Mouse (Mus musculus): ENCODE data around the gene Ddx4. TPM values are rescaled to one million over a fixed set of nuclear protein-coding genes. Genes with fewer than 3 reads are reported as not detected.

Ddx4 gene
- polyA plus RNA-seq, 1 experiment: 0.49 TPM

DNA sequence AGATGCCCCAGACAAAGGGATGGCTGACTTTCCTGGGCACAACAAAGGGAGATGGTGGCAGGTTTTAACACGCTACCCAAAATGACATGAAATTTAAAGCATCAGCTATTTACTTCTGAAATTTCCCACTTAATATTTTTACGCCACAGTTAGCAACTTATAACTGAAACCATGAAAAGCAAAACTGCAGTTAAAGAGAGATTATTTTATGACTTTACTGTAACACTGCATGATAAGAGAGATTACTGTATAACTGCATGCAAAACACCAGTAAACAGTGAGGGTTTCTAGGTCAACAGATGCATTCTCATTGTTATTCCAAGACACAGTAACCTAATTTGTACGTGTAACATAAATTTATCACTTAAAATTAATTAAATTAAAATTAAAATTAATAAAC is 7.3 kb downstream of the Ddx4 start:
- TF ChIP-seq POLR2A (IDR thresholded peaks at IDR 0.05; ENCODE audit: low read depth, low read length): no peak
- TF ChIP-seq CTCF (IDR thresholded peaks at IDR 0.05; ENCODE audit: borderline replicate concordance, insufficient read depth, low read length): no peak
- Histone ChIP-seq H3K27ac (ENCODE audit: insufficient read depth, low read length) (no peak overlapping the region), H3K4me3 (ENCODE audit: insufficient read depth, low read length) (no peak overlapping the region), H3K4me1 (ENCODE audit: control insufficient read depth, insufficient read depth, low read length) (no peaks in the 10 kb centered on the region)

DNA sequence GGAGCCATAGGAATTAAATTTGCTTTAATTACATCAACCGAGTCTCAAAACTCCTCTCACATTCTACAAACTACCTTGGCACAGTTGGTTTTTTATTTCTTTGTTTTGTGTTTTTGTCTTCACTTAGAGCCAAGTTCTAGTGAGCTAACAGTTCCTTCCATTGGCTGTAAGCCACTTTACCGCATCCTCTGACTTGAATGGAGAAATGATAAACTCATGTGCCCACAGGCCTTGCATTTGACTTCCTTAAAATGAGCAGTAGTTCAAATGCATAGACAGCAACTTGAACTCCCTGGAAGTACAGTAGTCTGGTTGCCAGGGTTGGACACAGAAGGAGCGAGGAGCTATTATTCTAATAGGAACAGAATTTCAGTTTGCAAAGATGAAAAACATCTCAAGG is 9.4 kb downstream of the Ddx4 start:
- no peak for TF ChIP-seq CTCF (IDR thresholded peaks at IDR 0.05; ENCODE audit: borderline replicate concordance, insufficient read depth, low read length)
- no peak for TF ChIP-seq POLR2A (IDR thresholded peaks at IDR 0.05; ENCODE audit: low read depth, low read length)
- Histone ChIP-seq H3K4me3 (ENCODE audit: insufficient read depth, low read length) (no peak overlapping the region), H3K4me1 (ENCODE audit: control insufficient read depth, insufficient read depth, low read length) (no peaks in the 10 kb centered on the region), H3K27ac (ENCODE audit: insufficient read depth, low read length) (no peak overlapping the region)

DNA sequence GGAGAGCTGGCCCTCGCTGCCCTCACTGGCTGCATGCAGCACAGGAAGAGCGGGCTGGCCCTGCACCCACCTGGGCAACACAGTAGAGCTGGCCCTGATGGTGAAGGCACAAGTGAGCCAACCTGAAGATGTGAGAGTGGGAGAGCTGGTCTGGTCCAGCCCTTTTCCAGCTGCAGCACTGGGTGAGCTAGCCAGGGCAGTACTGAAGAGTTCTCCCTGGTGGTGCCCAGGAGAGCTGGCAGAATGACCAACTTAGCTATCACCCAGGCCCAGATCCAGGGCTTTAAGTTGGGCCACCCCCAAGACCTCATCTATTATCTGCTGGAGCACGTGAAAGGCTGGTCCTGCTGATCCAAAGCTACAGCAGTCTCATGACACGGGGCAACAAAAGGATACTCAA is 13.2 kb downstream of the Ddx4 start:
- H3K4me1 ChIP-seq (ENCODE audit: control insufficient read depth, insufficient read depth, low read length): no peaks in the 10 kb centered on the region
- TF ChIP-seq CTCF (IDR thresholded peaks at IDR 0.05; ENCODE audit: borderline replicate concordance, insufficient read depth, low read length): no peak
- no peak for TF ChIP-seq POLR2A (IDR thresholded peaks at IDR 0.05; ENCODE audit: low read depth, low read length)
- no peak overlapping the region for H3K4me3 ChIP-seq (ENCODE audit: insufficient read depth, low read length)

DNA sequence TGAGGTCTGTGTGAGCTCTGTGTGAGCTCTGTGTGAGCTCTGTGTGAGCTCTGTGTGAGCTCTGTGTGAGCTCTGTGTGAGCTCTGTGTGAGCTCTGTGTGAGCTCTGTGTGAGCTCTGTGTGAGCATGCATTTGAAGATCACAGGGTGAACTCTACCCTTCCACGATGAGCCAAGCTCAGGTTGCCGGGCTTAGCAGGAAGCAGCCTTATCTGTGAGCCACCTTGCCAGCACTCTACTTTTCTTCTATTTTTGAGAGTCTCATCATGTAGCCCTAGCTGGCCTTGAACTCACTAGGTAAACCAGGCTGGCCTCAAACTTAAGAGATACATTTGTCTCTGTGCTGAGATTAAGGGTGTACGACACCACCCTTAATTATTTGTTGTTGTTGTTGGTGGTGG is 15.8 kb downstream of the Ddx4 start:
- Histone ChIP-seq H3K27ac (ENCODE audit: insufficient read depth, low read length) (no peak overlapping the region), H3K4me3 (ENCODE audit: insufficient read depth, low read length) (no peak overlapping the region), H3K4me1 (ENCODE audit: control insufficient read depth, insufficient read depth, low read length) (no peaks in the 10 kb centered on the region)
- TF ChIP-seq CTCF (IDR thresholded peaks at IDR 0.05; ENCODE audit: borderline replicate concordance, insufficient read depth, low read length): no peak
- no peak for TF ChIP-seq POLR2A (IDR thresholded peaks at IDR 0.05; ENCODE audit: low read depth, low read length)

More for the DNA sequence above, 13.2 kb downstream of the Ddx4 start:
- H3K27ac ChIP-seq (ENCODE audit: insufficient read depth, low read length): no peak overlapping the region

DNA sequence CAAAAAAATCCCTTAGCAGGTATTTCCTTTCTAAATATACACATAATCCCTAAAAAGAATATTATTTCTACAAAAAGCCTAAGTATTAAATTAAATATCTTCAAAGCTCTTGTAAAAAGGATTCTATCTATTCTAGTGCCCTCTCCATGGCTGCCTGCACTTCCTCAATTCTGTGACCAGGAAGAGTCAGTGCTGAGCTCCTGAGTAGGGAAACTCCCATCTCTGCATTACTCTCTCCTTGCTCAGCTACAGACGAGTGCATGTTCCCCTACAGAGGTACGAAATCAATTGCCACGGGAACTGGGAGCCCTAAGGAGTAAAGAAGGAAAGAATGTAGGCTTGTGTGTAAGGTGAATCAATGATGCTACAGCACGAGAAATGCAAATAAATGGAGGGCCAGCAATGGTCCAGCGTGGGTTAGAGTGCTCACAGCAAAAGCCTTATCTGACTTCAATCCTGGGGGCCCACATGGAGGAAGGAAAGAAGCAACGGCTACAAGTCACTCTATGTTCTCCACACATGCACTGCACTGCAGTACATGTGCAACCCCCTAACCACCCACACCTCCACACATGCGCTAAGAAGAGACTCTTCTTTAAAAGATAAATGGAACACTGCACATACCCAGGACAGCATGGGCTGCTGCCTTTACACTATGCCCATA is 17.0 kb downstream of the Ddx4 start:
- Histone ChIP-seq H3K4me3 (ENCODE audit: insufficient read depth, low read length) (no peak overlapping the region), H3K4me1 (ENCODE audit: control insufficient read depth, insufficient read depth, low read length) (no peaks in the 10 kb centered on the region), H3K27ac (ENCODE audit: insufficient read depth, low read length) (no peak overlapping the region)
- TF ChIP-seq CTCF (IDR thresholded peaks at IDR 0.05; ENCODE audit: borderline replicate concordance, insufficient read depth, low read length): no peak
- TF ChIP-seq POLR2A (IDR thresholded peaks at IDR 0.05; ENCODE audit: low read depth, low read length): no peak

DNA sequence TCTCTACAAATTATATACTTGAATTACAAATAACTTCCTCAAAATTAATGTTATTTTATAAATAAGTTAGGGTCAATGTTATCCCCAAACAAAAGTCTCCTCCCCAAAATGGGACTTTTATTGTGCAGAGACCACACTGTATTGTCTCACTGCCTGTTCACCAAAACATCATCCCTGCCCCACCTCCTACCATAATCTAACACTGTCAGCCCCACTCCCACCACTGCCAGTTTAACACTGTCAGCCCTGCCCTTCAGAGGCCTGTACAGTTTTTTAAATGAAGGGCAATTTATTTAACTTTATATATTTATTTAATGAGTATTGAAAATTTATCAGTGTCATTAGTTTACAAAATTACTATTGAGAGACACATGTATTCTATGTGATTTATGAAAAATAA is 26.7 kb downstream of the Ddx4 start:
- TF ChIP-seq CTCF (IDR thresholded peaks at IDR 0.05; ENCODE audit: borderline replicate concordance, insufficient read depth, low read length): no peak
- no peak for TF ChIP-seq POLR2A (IDR thresholded peaks at IDR 0.05; ENCODE audit: low read depth, low read length)
- H3K4me3 ChIP-seq (ENCODE audit: insufficient read depth, low read length): no peak overlapping the region
- H3K27ac ChIP-seq (ENCODE audit: insufficient read depth, low read length): no peak overlapping the region
- no peaks in the 10 kb centered on the region for H3K4me1 ChIP-seq (ENCODE audit: control insufficient read depth, insufficient read depth, low read length)

DNA sequence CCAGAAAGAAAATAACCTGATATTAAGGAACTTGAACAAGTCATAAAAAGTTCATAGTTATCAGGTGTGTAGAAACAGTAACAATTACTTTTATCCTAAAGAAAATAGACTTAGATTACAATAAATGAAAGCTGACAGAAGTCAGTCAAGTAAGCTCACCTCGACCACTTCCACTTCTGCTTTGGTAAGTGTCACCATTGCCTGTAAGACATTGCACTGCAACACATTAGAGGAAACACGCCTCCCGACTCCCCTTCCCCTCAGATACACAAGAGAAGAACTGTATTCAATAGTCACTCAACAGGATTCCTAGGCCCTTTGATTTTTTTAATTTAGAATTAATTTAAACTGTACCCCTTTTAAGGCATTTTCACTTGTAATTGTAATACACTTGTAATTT is 27.7 kb downstream of the Ddx4 start:
- H3K4me3 ChIP-seq (ENCODE audit: insufficient read depth, low read length): no peak overlapping the region
- no peak overlapping the region for H3K27ac ChIP-seq (ENCODE audit: insufficient read depth, low read length)
- no peaks in the 10 kb centered on the region for H3K4me1 ChIP-seq (ENCODE audit: control insufficient read depth, insufficient read depth, low read length)
- TF ChIP-seq POLR2A (IDR thresholded peaks at IDR 0.05; ENCODE audit: low read depth, low read length) (no peak), CTCF (IDR thresholded peaks at IDR 0.05; ENCODE audit: borderline replicate concordance, insufficient read depth, low read length) (no peak)

DNA sequence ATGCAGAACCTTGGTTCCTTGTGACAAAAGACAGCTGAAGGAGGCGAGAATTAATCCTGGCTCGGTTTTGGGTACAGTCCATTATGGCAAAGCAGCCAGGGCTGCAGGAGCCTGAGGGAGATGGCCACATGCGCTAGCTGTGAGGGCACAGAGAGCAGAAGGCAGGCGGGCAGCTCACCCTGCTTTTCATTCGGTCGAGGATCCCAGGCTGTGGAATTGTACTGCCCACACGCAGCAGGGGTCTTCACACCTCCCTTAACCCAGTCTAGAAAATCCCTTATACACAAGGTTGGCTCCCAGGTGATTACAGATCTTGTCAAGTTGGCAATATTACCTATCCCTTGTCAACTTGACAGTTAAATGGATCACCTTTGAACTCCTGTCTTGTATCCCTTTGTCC is 28.6 kb downstream of the Ddx4 start:
- no peak for TF ChIP-seq CTCF (IDR thresholded peaks at IDR 0.05; ENCODE audit: borderline replicate concordance, insufficient read depth, low read length)
- no peak for TF ChIP-seq POLR2A (IDR thresholded peaks at IDR 0.05; ENCODE audit: low read depth, low read length)
- no peaks in the 10 kb centered on the region for H3K4me1 ChIP-seq (ENCODE audit: control insufficient read depth, insufficient read depth, low read length)
- no peak overlapping the region for H3K27ac ChIP-seq (ENCODE audit: insufficient read depth, low read length)
- no peak overlapping the region for H3K4me3 ChIP-seq (ENCODE audit: insufficient read depth, low read length)

DNA sequence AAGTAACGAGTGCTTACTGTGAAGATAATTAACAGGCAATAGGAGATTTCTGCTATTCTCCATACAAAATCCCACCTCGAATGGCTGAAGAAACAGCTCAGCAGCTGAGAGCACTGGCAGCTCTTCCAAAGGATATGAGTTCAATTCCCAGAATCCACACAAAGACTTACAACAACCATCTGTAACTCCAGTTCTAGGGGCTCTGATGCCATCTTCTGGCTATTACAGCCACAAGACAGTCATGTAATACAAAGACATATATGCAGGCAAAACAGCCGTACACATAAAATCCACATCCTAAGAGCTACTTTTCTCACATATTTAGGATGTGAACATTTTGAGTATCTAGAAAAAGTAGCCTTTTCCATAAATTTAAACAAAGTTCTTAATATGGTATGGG is 30.7 kb downstream of the Ddx4 start:
- no peaks in the 10 kb centered on the region for H3K4me1 ChIP-seq (ENCODE audit: control insufficient read depth, insufficient read depth, low read length)
- no peak overlapping the region for H3K27ac ChIP-seq (ENCODE audit: insufficient read depth, low read length)
- H3K4me3 ChIP-seq (ENCODE audit: insufficient read depth, low read length): no peak overlapping the region
- TF ChIP-seq CTCF (IDR thresholded peaks at IDR 0.05; ENCODE audit: borderline replicate concordance, insufficient read depth, low read length): no peak
- TF ChIP-seq POLR2A (IDR thresholded peaks at IDR 0.05; ENCODE audit: low read depth, low read length): no peak

DNA sequence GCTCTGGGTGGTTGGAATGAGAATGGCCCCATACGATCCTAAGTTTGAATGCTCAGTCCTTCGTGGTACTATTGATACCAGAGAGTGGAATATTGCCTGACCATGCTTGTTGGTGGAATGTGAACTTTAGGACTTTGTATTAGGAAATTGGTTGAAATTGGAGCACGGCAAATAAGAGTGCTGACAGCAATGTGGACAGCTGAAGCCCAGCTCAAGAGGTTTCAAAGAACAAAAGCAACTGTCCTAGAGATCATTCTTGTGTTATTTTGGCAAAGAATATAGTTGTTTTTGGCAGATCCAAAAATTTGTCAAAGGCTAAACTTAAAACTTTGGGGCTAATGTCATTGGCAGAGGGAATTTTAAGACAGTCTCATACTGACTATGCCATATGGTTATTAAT is 43.7 kb downstream of the Ddx4 start:
- TF ChIP-seq CTCF (IDR thresholded peaks at IDR 0.05; ENCODE audit: borderline replicate concordance, insufficient read depth, low read length): no peak
- no peak for TF ChIP-seq POLR2A (IDR thresholded peaks at IDR 0.05; ENCODE audit: low read depth, low read length)
- no peak overlapping the region for H3K4me3 ChIP-seq (ENCODE audit: insufficient read depth, low read length)
- no peaks in the 10 kb centered on the region for H3K4me1 ChIP-seq (ENCODE audit: control insufficient read depth, insufficient read depth, low read length)
- no peak overlapping the region for H3K27ac ChIP-seq (ENCODE audit: insufficient read depth, low read length)
